Mouse (Mus musculus): Measurements from ENCODE around the gene Mbtps1.

DNA sequence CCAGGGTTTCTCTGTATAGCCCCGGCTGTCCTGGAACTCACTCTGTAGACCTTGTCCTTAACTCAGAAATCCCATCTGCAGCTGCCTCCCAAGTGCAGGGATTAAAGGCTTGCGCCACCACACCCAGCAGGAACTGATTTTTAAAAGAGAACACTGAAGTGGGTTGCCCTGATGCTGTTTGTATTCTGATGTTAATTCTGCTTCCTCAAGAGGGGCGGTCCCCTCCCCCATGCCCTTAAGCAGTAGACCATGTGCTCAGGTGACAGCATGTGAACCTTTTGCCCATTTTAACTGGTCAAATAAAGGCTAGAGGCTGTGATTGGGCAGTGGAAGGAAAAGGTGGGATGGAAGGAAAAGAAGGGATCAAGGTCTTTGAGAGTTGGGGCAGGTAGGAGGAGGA is 42.8 kb downstream of the Mbtps1 start:
- TF ChIP-seq CTCF (IDR thresholded peaks at IDR 0.05; ENCODE audit: low read depth) (no peak), EP300 (optimal IDR thresholded peaks at IDR 0.05) (no peak)

Data from stomach, postnatal 0 days (tissue).